ENCODE assay signal across 8 mouse cellular contexts in the genomic region with DNA sequence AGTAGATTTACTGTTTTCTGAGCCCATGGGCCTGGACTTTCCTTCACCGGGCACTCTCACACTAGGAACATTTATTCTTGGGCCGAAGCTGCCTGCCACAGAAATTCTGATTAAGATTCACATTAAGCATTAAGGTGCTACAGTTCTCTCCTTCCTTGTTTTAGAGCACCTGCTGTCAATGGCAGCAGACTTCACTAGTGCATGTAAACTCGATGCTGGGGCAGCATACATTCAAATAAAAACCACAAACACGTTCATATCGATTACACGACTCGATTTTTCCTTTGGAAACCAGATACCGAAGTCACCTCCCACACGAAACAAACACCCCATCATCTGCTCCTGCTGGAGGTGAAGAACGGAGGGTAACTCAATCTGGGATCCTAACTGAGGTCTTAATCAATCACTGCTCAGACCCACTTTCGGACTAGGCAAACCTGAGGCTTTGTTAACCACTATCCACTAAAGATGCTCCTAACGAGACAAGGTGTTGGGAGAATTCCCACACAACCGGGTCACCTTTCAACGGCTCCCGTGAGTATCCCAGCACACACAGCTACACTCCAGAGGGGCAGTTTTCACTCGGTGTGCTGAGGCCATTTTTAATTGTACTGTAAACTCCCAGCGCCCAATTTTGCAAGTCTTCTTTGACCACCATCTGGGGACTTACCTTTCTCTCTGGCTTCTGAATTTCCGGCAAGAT. TPM values are rescaled to one million over a fixed set of nuclear protein-coding genes. Genes with fewer than 3 reads are reported as not detected.
DNase-seq lines count a peak whose midpoint lies in the region; ATAC-seq and TF ChIP-seq lines count a peak whose summit lies in the region.

No protein-coding gene starts in this region.

- intact Hi-C loops in heart, postnatal 10 days (cut with DNase I) = no loop called here

- H3K36me3 ChIP-seq in lung, embryonic 14.5 days (ENCODE audit: insufficient read depth) = peaks cover 38% of the 10 kb centered on the region

- peak overlapping the region; percentile 97 for H3K9ac ChIP-seq in lung, embryonic 14.5 days

- H3K9me3 ChIP-seq in lung, embryonic 14.5 days (ENCODE audit: low read depth, low read length) = no peaks in the 10 kb centered on the region

- peak overlapping the region; percentile 89 for H3K4me3 ChIP-seq in lung, embryonic 14.5 days (ENCODE audit: low read depth, low read length)

- no peak for ATAC-seq in lung, embryonic 14.5 days (ENCODE audit: insufficient read depth)

- H3K27ac ChIP-seq in lung, embryonic 14.5 days (ENCODE audit: low read depth) = peak overlapping the region; percentile 83

- H3K27me3 ChIP-seq in lung, embryonic 14.5 days (ENCODE audit: insufficient read depth, low read length) = no peaks in the 10 kb centered on the region

- H3K4me1 ChIP-seq in lung, embryonic 14.5 days (ENCODE audit: insufficient read depth) = peaks cover 4% of the 10 kb centered on the region

- DNase-seq in lung, embryonic 14.5 days = peak; percentile 34
- DNase-seq in lung, postnatal 25 days (ENCODE audit: low spot score) = no peak
- peak; percentile 41 for DNase-seq in adipocyte (ENCODE audit: low spot score)
- peak; percentile 22 to 43 for DNase-seq in heart, postnatal 10 days
- DNase-seq in mesoderm, embryonic 11.5 days (ENCODE audit: low read depth, low spot score) = peak; percentile 12
- no peak for DNase-seq in cerebellum, postnatal 36 days
- no peak for DNase-seq in right cerebral cortex, postnatal 4 days
- DNase-seq in left cerebral cortex, adult 9 months (ENCODE audit: low spot score in 2 of 2) = no peak

- no peak for TF ChIP-seq CTCF in lung, embryonic 14.5 days (IDR thresholded peaks at IDR 0.05; ENCODE audit: low read depth)

- H3K4me2 ChIP-seq in lung, embryonic 14.5 days = peak overlapping the region; percentile 93

- 9% methylated on average over 18 of the region's 18 CpGs for WGBS in lung, embryonic 14.5 days

RNA-seq across cellular contexts. Expression of gene Sec61a1, which starts 0.9 kb away (rescaled TPM):
- polyA plus RNA-seq in lung, embryonic 14.5 days (2014; fragmentation: Nextera tagmentation; extraction: Ambion mirVana) = 241 and 249 TPM in 2 replicates
- 10 to 100 TPM; 89.4 to 89.9 TPM for total RNA-seq in heart, postnatal 10 days (2021)

RNA-seq across cellular contexts. Expression of gene Ruvbl1, which starts 52.6 kb away (rescaled TPM):
- polyA plus RNA-seq in lung, embryonic 14.5 days (2014; fragmentation: Nextera tagmentation; extraction: Ambion mirVana) = 153 and 163 TPM in 2 replicates
- 10 to 100 TPM; 21.3 to 23.8 TPM for total RNA-seq in heart, postnatal 10 days (2021)

Comparison
In these comparisons a context has a peak if more than half of its experiments do, and no peak if none do; other contexts are left out.
1. DNase-seq: peak in lung, embryonic 14.5 days (single experiment), adipocyte (single experiment), heart, postnatal 10 days (2 of 2) and mesoderm, embryonic 11.5 days (single experiment); none in lung, postnatal 25 days (single experiment), cerebellum, postnatal 36 days (0 of 2), right cerebral cortex, postnatal 4 days (single experiment) and left cerebral cortex, adult 9 months (0 of 2).